9 mouse cellular contexts compared by ENCODE assay signal in the genomic region with DNA sequence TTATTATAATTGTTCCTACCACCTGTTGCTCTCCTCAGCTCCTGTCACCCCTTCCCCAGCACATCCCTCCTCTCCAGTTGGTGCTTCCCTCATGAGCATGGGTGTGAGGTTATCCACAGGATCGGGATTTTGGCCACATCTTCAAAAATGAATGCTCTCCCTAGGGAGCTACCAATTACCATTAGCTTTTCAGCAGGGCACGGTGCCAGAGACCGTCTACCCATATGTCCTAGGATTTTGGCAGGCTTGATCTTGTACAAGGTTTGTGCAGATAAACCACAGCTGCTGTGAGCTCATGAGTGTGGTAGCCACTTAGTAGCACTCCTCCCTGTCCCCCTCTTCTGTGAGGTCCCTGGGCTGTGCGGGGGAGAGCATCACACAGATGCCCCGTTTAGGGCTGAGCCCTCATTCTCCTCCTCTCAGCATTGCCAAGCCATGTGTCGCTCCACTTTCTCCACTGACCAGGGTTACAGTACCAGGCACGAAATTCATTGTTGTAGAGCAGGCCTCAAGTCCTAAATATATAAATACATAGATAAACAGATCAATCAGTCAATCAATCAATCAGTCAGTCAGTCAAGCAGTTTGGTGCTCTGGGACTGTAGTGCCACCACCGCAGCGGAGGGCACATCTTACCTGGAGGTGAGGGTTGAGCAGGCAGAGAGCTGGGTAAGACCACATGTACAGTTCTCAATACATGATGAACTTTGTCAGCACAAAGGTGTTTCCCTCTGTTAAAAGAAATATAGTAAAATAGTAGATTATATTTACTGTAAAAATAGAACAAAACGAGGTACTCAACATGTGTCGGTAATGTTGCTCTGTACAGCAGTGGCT. TPM values are rescaled to one million over a fixed set of nuclear protein-coding genes. Genes with fewer than 3 reads are reported as not detected.
A peak's percentile ranks its signal among the peaks of the same experiment; 100 is the strongest.
DNase-seq lines count a peak whose midpoint lies in the region; ATAC-seq lines count a peak whose summit lies in the region.
"Had no signal": no experiment of that assay in that cellular context is flagged by ENCODE, and none has a peak within 500 bp of the region (broad histone marks: within the 10 kb centered on the region; RNA-seq: fewer than 3 reads in every experiment).

No protein-coding gene starts in this region.

- no peaks in the 10 kb centered on the region for H3K27me3 ChIP-seq in hindbrain, embryonic 12.5 days
- H3K27me3 ChIP-seq in hindbrain, embryonic 10.5 days (ENCODE audit: insufficient read depth, poor library complexity, severe bottlenecking), result no peaks in the 10 kb centered on the region
- H3K27me3 ChIP-seq: Patski had no signal

- intact Hi-C loops in gastrocnemius, postnatal 36 days (cut with DNase I), result no loop called here

- peak; percentile 60 for ATAC-seq in hindbrain, embryonic 12.5 days (ENCODE audit: low FRiP score)
- ATAC-seq in common myeloid progenitor, adult 5-6 weeks (replicated peaks; ENCODE audit: low read depth, poor library complexity, severe bottlenecking), result peak; percentile 26; the same call in 1 of the 2 replicates
- ATAC-seq: Patski had no signal

- H3K36me3 ChIP-seq in hindbrain, embryonic 12.5 days, result 0 out of 2 replicates have a peak, but pooled peaks cover 7% of the 10 kb centered on the region
- peaks cover 15% of the 10 kb centered on the region for H3K36me3 ChIP-seq in hindbrain, embryonic 10.5 days

- H3K27ac ChIP-seq in hindbrain, embryonic 12.5 days, result no peak overlapping the region
- no peak overlapping the region for H3K27ac ChIP-seq in hindbrain, embryonic 10.5 days

- H3K4me1 ChIP-seq in hindbrain, embryonic 12.5 days, result peaks cover 24% of the 10 kb centered on the region
- peaks cover 37% of the 10 kb centered on the region for H3K4me1 ChIP-seq in hindbrain, embryonic 10.5 days (replicated peaks)

- H3K4me3 ChIP-seq in hindbrain, embryonic 12.5 days, result no peak overlapping the region
- H3K4me3 ChIP-seq in hindbrain, embryonic 10.5 days, result no peak overlapping the region

- 80% methylated on average over 11 of the region's 11 CpGs for WGBS in hindbrain, embryonic 12.5 days
- 90% methylated on average over 11 of the region's 11 CpGs for WGBS in hindbrain, embryonic 10.5 days

- peaks cover 5% of the 10 kb centered on the region for H3K9me3 ChIP-seq in hindbrain, embryonic 12.5 days (replicated peaks)
- 0 out of 2 replicates have a peak, but pooled peaks cover 2% of the 10 kb centered on the region for H3K9me3 ChIP-seq in hindbrain, embryonic 10.5 days

- no peak overlapping the region for H3K9ac ChIP-seq in hindbrain, embryonic 12.5 days

- H3K4me2 ChIP-seq in hindbrain, embryonic 12.5 days (replicated peaks), result no peak overlapping the region

- no peak for DNase-seq in hindbrain, embryonic 10.5 days (ENCODE audit: low spot score)
- DNase-seq in Muller cell, postnatal 12 days (ENCODE audit: inconsistent ontology term), result peak; percentile 56
- DNase-seq in lung, postnatal 14 days, result peak; percentile 39
- no peak for DNase-seq in urinary bladder, adult 18-20 months (ENCODE audit: low spot score in 2 of 2)
- no peak for DNase-seq in urinary bladder, postnatal 10 days (ENCODE audit: low spot score)
- DNase-seq in gastrocnemius, postnatal 36 days, result no peak

RNA-seq across cellular contexts. Expression of a gene that starts 27.0 kb away (rescaled TPM):
- 15.6 and 16.3 TPM in 2 replicates for polyA plus RNA-seq in hindbrain, embryonic 12.5 days (2016; fragmentation: Nextera tagmentation; extraction: Ambion mirVana)
- polyA plus RNA-seq in hindbrain, embryonic 10.5 days (2016; fragmentation: Nextera tagmentation; extraction: Ambion mirVana), result 9.3 and 11.6 TPM in 2 replicates
- 14.2 and 24.0 TPM in 2 replicates for total RNA-seq in common myeloid progenitor, adult 5-6 weeks (2017)
- total RNA-seq in gastrocnemius, postnatal 36 days (2021), result 1 to 10 TPM; 3.5 to 3.6 TPM

Comparison
In these comparisons a context has a peak if more than half of its experiments do, and no peak if none do; other contexts are left out.
1. DNase-seq: peak in Muller cell, postnatal 12 days (single experiment) and lung, postnatal 14 days (single experiment); none in hindbrain, embryonic 10.5 days (single experiment), urinary bladder, adult 18-20 months (0 of 2), urinary bladder, postnatal 10 days (single experiment) and gastrocnemius, postnatal 36 days (0 of 2).